Mouse (Mus musculus): ENCODE data around the gene Flywch2. TPM values are rescaled to one million over a fixed set of nuclear protein-coding genes. Genes with fewer than 3 reads are reported as not detected.

Gene Flywch2
- polyA plus RNA-seq (2015; fragmentation: Nextera tagmentation; extraction: Ambion mirVana) = 4.3 and 5.9 TPM in 2 replicates

DNA sequence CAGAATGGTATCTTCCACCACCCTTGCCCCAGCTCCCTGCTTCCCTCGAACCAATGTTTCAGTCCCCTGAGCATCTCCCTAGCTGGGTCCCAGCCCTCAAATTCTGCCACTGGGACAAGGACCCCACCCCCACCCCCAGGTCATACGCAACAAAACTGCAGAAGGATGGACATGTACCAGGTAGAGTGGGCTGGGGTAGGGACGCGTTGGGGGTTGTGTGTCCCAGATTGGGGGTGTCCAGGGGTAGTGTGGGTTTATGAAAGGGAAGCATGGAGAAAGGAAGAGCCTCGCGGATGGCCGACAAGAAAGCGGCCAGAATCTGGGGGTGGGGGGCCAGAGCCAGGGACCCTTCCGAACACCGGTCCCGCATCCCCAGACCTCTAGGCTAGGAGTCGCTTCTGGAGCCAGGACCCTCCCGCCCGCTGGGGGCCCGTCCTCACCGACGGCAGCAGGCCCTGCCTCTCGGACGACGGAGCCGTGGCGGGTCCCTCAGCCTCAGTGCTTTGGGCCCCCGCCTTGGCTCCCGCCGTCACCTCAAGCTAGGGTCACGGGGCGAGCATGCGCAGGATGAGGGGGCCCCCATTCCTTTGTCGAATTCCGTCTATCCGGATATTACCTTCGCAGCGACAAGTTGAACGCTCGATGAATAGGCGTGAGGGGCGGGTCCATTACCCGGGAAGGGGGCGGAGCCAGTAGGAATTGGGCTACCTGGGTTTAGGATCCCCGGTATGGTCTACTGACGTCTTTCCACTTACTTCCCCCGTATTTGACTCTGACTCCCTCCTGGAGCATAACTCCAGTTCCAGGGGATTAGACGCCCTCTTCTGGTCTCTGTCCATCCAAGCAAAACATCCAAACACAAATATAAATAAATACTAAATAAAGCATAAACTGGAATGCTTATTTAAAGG, at the start of gene Flywch2:
Gene Flywch2, minus strand, starts transcription at position 521 of the 911 bp plus-strand sequence.
- peaks cover 11% of the 10 kb centered on the region for H3K4me1 ChIP-seq (ENCODE audit: control insufficient read depth, insufficient read depth, low read length)
- H3K9me3 ChIP-seq (replicated peaks; ENCODE audit: control insufficient read depth, low read length) = no peaks in the 10 kb centered on the region
- ATAC-seq (replicated peaks; ENCODE audit: extremely low read depth, insufficient read depth, low FRiP score) = peak; percentile 66
- peak within 1 kb of the TSS; percentile 73 for H3K9ac ChIP-seq (ENCODE audit: low read length)
- H3K27me3 ChIP-seq (ENCODE audit: control insufficient read depth, insufficient read depth, low read length) = no peaks in the 10 kb centered on the region
- peak within 1 kb of the TSS; percentile 58 for H3K4me3 ChIP-seq (ENCODE audit: low read length)
- no peak within 1 kb of the TSS for H3K27ac ChIP-seq (ENCODE audit: low read length)
- WGBS = 3% methylated on average over 43 of the region's 43 CpGs
- no peaks in the 10 kb centered on the region for H3K36me3 ChIP-seq (ENCODE audit: control insufficient read depth, insufficient read depth)
- peak within 1 kb of the TSS; percentile 92 for H3K4me2 ChIP-seq (ENCODE audit: low read depth, low read length)

DNA sequence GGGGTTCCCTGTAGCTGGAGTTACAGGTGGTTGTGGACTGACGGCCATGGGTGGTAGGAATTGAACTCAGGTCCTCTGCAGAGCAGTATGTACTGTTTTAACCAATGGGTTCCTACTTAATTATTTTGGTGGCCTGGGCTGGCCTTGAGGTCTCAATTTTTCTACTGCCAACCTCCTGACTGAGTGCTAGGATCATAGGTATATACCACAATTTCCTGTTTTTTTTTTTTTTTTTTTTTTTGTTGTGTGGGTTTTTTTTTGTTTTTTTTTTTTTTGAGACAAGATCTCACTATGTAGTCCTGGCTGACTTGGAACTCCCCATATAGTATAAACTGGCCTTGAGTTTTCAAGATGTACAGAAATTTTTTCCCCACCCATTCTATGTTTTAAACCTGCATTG, 45.3 kb upstream of the Flywch2 start:
- Histone ChIP-seq H3K27ac (ENCODE audit: low read length) (no peak overlapping the region), H3K9me3 (replicated peaks; ENCODE audit: control insufficient read depth, low read length) (peaks cover 5% of the 10 kb centered on the region; the same call in 1 of the 2 replicates), H3K4me1 (ENCODE audit: control insufficient read depth, insufficient read depth, low read length) (peaks cover 12% of the 10 kb centered on the region), H3K4me3 (ENCODE audit: low read length) (no peak overlapping the region), H3K27me3 (ENCODE audit: control insufficient read depth, insufficient read depth, low read length) (peaks cover 27% of the 10 kb centered on the region), H3K9ac (ENCODE audit: low read length) (no peak overlapping the region), H3K4me2 (ENCODE audit: low read depth, low read length) (no peak overlapping the region), H3K36me3 (ENCODE audit: control insufficient read depth, insufficient read depth) (peaks cover 11% of the 10 kb centered on the region)
- 91% methylated on average over 1 of the region's 1 CpGs for WGBS
- ATAC-seq (replicated peaks; ENCODE audit: extremely low read depth, insufficient read depth, low FRiP score) = no peak

DNA sequence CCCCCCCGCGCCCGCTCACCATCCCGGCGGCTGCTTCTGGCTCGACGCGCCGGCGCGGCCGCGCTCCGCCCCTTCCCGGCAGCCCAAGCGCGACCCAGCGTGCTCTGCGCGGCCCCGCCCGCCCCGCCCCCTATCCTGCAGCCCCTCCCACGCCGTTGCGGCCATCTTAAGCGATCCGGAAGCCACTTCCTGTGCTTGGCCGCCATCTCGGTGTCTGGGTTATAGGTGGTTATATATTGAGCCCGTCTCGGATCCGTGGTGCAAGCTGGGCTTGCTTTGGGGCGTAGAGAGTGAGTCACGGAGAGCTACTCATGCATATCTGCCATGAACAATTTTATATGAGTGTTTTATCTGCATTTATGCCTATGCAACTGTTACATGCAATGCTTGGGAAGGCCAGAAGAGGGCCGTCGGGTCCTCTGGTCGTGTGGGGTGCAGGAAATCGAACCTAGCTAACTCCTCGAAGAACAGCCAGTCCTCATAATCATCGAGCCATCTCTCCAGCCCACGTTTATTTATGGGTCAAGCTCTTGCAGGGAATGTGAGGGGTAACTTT, 43.3 kb upstream of the Flywch2 start, which contains the start of gene Elob:
Gene Elob, minus strand, starts transcription at position 73 of the 556 bp plus-strand sequence.
- H3K4me1 ChIP-seq (ENCODE audit: control insufficient read depth, insufficient read depth, low read length) = peaks cover 12% of the 10 kb centered on the region
- H3K27me3 ChIP-seq (ENCODE audit: control insufficient read depth, insufficient read depth, low read length) = peaks cover 24% of the 10 kb centered on the region
- 1% methylated on average over 32 of the region's 42 CpGs for WGBS
- H3K36me3 ChIP-seq (ENCODE audit: control insufficient read depth, insufficient read depth) = peaks cover 24% of the 10 kb centered on the region
- peaks cover 5% of the 10 kb centered on the region; the same call in 1 of the 2 replicates for H3K9me3 ChIP-seq (replicated peaks; ENCODE audit: control insufficient read depth, low read length)
- peak within 1 kb of the TSS; percentile 94 for H3K9ac ChIP-seq (ENCODE audit: low read length)
- peak; percentile 94 for ATAC-seq (replicated peaks; ENCODE audit: extremely low read depth, insufficient read depth, low FRiP score)
- H3K4me2 ChIP-seq (ENCODE audit: low read depth, low read length) = peak within 1 kb of the TSS; percentile 92
- H3K27ac ChIP-seq (ENCODE audit: low read length) = peak within 1 kb of the TSS; percentile 96
- H3K4me3 ChIP-seq (ENCODE audit: low read length) = peak within 1 kb of the TSS; percentile 95

DNA sequence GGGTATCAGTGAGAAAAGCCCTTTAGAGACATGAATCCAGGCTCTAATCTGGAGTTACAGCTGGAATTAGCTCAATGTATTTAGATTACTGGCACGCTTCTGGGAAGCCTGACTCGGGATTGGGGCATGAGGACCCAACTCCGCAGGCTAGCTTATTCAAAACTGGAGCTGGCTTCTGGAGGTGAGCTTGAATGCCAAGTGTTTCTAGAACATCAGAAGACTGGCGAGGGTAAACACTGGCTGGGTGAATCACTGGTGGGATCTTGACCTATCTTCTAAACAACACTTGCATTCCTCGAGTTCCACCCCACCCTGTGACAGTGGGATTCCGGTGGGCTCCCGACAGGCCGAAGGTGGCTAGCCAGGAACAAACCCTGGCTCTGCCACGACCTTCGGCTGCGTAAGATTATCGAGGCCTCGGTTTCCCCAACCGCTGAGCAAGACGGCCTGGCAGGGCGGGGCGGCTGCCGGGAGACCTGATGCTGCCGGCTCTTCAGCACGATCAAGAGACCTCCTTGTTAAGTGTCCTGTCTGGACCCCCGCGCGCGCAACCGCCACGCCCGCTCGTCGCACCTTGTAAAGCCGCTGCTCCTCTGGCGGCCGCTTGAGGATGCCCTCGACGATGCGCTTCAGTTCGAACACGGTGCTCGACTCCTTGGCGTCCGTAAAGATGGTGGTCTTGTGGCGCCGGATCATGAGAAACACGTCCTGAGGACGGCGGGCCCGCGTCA, 42.6 kb upstream of the Flywch2 start:
- Histone ChIP-seq H3K4me1 (ENCODE audit: control insufficient read depth, insufficient read depth, low read length) (peaks cover 12% of the 10 kb centered on the region), H3K4me2 (ENCODE audit: low read depth, low read length) (peak overlapping the region; percentile 92), H3K27ac (ENCODE audit: low read length) (peak overlapping the region; percentile 83), H3K27me3 (ENCODE audit: control insufficient read depth, insufficient read depth, low read length) (peaks cover 17% of the 10 kb centered on the region), H3K9me3 (replicated peaks; ENCODE audit: control insufficient read depth, low read length) (peaks cover 5% of the 10 kb centered on the region; the same call in 1 of the 2 replicates), H3K9ac (ENCODE audit: low read length) (peak overlapping the region; percentile 94), H3K36me3 (ENCODE audit: control insufficient read depth, insufficient read depth) (peaks cover 31% of the 10 kb centered on the region), H3K4me3 (ENCODE audit: low read length) (peak overlapping the region; percentile 95)
- ATAC-seq (replicated peaks; ENCODE audit: extremely low read depth, insufficient read depth, low FRiP score) = peak; percentile 72
- under 1% methylated on average over 47 of the region's 47 CpGs for WGBS

DNA sequence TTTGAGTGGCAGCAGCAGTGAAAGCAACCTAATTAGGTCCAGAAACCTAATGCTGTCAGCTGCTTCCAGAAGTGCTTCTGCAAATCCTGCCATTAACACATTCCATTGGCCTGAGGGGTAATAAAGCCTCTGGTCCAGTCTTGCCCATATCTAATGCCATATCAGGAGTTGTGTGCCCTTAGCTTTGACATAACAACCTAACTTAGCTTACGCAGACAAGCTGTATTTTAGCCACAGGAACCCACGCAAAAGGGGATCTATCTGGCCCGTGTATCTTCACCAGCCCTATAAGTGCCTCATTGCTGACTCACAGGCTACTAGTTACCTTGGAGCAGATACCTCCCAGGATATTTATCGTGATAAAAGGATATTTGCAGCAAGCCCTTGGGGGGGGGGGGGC, 39.7 kb upstream of the Flywch2 start:
- Histone ChIP-seq H3K9ac (ENCODE audit: low read length) (no peak overlapping the region), H3K4me3 (ENCODE audit: low read length) (no peak overlapping the region), H3K27me3 (ENCODE audit: control insufficient read depth, insufficient read depth, low read length) (0 out of 2 replicates have a peak, but pooled peaks cover 2% of the 10 kb centered on the region), H3K36me3 (ENCODE audit: control insufficient read depth, insufficient read depth) (peaks cover 53% of the 10 kb centered on the region), H3K9me3 (replicated peaks; ENCODE audit: control insufficient read depth, low read length) (peaks cover 5% of the 10 kb centered on the region; the same call in 1 of the 2 replicates), H3K27ac (ENCODE audit: low read length) (no peak overlapping the region), H3K4me1 (ENCODE audit: control insufficient read depth, insufficient read depth, low read length) (peaks cover 12% of the 10 kb centered on the region), H3K4me2 (ENCODE audit: low read depth, low read length) (no peak overlapping the region)
- ATAC-seq (replicated peaks; ENCODE audit: extremely low read depth, insufficient read depth, low FRiP score) = no peak
- 83% methylated on average over 4 of the region's 4 CpGs for WGBS

DNA sequence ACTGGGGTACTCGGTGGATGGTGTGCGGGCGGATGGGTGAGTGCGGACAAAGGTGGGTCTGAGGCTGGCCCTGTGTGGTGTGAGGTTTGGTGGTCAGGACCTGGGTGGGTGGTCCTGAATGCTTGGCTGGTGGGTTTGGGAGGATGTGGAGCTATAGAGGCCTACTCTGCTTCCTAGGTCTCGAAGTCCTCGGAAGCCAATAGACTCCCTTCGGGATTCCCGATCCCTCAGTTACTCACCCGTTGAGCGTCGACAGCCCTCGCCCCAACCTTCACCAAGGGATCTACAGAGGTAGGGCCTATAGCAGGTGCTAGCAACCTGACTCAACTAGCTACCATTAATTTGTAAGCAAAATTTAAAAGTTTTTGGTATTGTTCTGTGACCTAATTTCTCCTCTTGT, 37.7 kb upstream of the Flywch2 start:
- Histone ChIP-seq H3K4me2 (ENCODE audit: low read depth, low read length) (no peak overlapping the region), H3K27me3 (ENCODE audit: control insufficient read depth, insufficient read depth, low read length) (no peaks in the 10 kb centered on the region), H3K36me3 (ENCODE audit: control insufficient read depth, insufficient read depth) (peaks cover 73% of the 10 kb centered on the region), H3K9me3 (replicated peaks; ENCODE audit: control insufficient read depth, low read length) (peaks cover 15% of the 10 kb centered on the region), H3K4me1 (ENCODE audit: control insufficient read depth, insufficient read depth, low read length) (peaks cover 12% of the 10 kb centered on the region), H3K9ac (ENCODE audit: low read length) (no peak overlapping the region), H3K27ac (ENCODE audit: low read length) (no peak overlapping the region), H3K4me3 (ENCODE audit: low read length) (no peak overlapping the region)
- no peak for ATAC-seq (replicated peaks; ENCODE audit: extremely low read depth, insufficient read depth, low FRiP score)
- WGBS = 91% methylated on average over 12 of the region's 12 CpGs

DNA sequence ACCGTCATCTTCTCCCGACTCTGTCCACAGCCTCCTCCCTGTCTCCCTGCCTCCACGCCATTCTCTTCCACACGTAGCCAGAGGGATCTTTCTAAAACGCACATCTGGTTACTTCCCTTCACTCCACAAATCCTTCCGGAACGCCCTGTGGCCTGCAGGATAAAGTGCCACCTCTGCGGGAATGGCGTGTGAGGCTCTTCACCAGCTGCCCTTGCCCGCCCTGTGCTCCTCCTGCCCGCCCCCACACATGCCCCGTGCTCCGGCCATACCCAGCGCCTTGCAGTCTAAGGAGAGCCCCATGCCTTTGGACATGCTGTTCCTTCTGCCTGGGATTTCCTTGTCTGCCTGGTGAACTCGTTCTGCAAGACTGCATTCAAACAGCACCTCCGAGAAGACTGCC, 37.1 kb upstream of the Flywch2 start:
- H3K4me3 ChIP-seq (ENCODE audit: low read length) = no peak overlapping the region
- ATAC-seq (replicated peaks; ENCODE audit: extremely low read depth, insufficient read depth, low FRiP score) = no peak
- H3K4me2 ChIP-seq (ENCODE audit: low read depth, low read length) = no peak overlapping the region
- H3K4me1 ChIP-seq (ENCODE audit: control insufficient read depth, insufficient read depth, low read length) = peaks cover 9% of the 10 kb centered on the region
- H3K36me3 ChIP-seq (ENCODE audit: control insufficient read depth, insufficient read depth) = peaks cover 79% of the 10 kb centered on the region
- no peak overlapping the region for H3K9ac ChIP-seq (ENCODE audit: low read length)
- H3K27ac ChIP-seq (ENCODE audit: low read length) = no peak overlapping the region
- peaks cover 17% of the 10 kb centered on the region for H3K9me3 ChIP-seq (replicated peaks; ENCODE audit: control insufficient read depth, low read length)
- H3K27me3 ChIP-seq (ENCODE audit: control insufficient read depth, insufficient read depth, low read length) = no peaks in the 10 kb centered on the region
- WGBS = 78% methylated on average over 16 of the region's 16 CpGs

DNA sequence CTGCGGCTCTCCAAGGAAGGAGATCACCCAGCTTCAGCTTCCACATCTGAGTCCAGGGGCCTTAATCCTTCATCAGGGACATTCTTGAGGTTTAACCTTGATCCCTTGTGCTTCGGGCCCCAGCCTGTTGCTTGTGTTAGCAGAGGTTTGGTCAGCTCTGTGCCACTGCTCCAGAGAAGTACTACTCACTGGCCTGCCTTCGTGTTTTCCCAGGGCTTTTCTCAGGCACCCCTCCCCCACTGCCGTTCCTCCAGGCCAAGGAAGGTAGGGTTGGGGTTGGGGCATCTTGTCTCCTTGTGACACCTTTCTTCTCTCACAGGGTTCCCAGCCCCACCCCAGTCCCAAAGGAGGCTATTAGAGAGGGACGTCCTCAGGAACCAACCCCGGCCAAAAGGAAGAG, 36.2 kb upstream of the Flywch2 start:
- H3K9me3 ChIP-seq (replicated peaks; ENCODE audit: control insufficient read depth, low read length) = peaks cover 17% of the 10 kb centered on the region
- H3K4me2 ChIP-seq (ENCODE audit: low read depth, low read length) = no peak overlapping the region
- peaks cover 86% of the 10 kb centered on the region for H3K36me3 ChIP-seq (ENCODE audit: control insufficient read depth, insufficient read depth)
- H3K9ac ChIP-seq (ENCODE audit: low read length) = no peak overlapping the region
- no peak for ATAC-seq (replicated peaks; ENCODE audit: extremely low read depth, insufficient read depth, low FRiP score)
- 61% methylated on average over 4 of the region's 6 CpGs for WGBS
- H3K27me3 ChIP-seq (ENCODE audit: control insufficient read depth, insufficient read depth, low read length) = no peaks in the 10 kb centered on the region
- H3K4me3 ChIP-seq (ENCODE audit: low read length) = no peak overlapping the region
- H3K27ac ChIP-seq (ENCODE audit: low read length) = no peak overlapping the region
- peaks cover under 1% of the 10 kb centered on the region for H3K4me1 ChIP-seq (ENCODE audit: control insufficient read depth, insufficient read depth, low read length)

Data from heart, embryonic 16.5 days (tissue).